Mouse (Mus musculus) layer of hippocampus, adult 18-20 months (tissue): Measurements from ENCODE around the gene Eif4h. TPM values are rescaled to one million over a fixed set of nuclear protein-coding genes. Genes with fewer than 3 reads are reported as not detected.

Experiments
- DNase-seq, 2 experiments: peaks; one replicate each; pipeline ENCODE4 v3.0.0; 2022; ENCODE audit warnings: low spot score in 2 of 2
- total RNA-seq, 2 experiments: library from RNA; stranded (reverse); gene quantifications; 2 replicates each; pipeline ENCODE4 v1.2.3; 2021

Gene Eif4h
- total RNA-seq, 2 experiments from 2014 or later, result 295 to 322 TPM

- no peak for DNase-seq
Observed at GRCm38 (mm10) chr5:134611810-134612521, 27.3 kb downstream of the Eif4h start.

DNA sequence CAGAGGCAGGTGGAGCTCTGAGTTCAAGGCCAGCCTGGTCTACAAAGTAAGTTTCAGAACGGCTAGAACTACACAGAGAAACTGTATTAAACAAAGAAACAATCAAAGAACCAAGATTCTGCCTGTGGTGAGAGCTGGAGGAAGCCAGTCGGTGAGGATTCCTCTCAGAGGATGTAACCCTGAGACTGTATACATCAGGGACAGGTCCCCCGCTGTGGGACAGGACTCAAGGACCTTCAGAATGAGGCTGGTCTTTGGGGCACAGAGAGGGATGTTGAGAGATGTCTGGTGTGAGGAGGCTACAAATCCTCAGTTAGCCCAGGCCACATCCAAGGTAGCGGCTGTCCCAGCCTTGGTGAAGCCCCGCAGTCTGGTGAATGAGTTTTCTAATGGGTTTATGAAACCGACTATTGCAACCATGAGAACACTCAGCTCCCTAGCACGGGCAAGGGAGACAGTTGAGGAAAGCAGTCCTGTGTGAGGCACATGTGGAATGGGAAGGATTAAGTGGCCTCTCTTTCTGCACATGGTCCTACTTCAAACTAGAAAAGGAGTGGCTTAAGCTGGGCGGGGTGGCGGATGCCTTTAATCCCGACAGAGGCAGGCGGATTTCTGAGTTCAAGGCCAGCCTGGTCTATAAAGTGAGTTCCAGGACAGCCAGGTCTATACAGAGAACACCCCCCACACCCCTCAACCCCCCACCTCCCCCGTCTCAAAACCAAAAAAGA lies 29.2 kb downstream of the Eif4h start:
- DNase-seq, result no peak

DNA sequence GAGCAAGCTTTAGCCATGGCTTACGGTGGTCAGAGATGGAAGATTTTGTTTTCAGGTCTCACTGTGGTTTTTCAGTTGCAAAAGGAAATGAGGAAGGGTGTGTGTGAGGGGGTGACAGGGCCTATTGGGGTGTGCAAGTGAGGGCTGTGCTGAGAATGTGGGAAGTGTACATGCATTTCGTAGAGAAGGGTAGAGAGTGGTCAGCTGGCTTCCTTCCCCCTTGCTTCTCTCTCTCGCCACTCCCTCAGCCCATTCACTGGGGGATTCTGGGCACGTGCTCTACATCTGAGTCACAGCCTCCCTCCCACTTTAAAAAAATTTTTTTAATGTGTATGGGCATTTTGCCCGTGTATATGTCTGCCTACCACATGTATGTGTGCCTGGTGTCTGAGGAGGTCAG lies 32.2 kb downstream of the Eif4h start:
- no peak for DNase-seq

DNA sequence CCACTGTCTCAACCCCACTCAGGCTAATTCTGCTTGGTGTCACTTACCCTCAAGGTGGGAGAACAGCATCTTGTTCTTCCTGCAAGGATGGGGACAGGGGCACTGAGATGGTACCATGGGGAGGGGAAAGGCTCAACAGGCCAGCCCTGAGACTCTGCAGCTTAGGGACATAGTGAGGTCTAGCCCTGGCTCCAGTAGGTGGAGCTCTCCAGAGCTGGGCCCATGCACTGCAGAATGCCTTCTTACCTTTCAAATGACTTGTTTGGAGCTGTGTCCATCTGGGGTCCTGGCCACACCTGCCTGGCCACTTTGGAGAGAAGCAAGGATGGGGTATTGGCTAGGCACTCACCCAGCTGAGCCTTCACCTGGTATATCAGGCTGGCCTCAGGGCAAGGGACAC lies 33.0 kb downstream of the Eif4h start:
- no peak for DNase-seq

DNA sequence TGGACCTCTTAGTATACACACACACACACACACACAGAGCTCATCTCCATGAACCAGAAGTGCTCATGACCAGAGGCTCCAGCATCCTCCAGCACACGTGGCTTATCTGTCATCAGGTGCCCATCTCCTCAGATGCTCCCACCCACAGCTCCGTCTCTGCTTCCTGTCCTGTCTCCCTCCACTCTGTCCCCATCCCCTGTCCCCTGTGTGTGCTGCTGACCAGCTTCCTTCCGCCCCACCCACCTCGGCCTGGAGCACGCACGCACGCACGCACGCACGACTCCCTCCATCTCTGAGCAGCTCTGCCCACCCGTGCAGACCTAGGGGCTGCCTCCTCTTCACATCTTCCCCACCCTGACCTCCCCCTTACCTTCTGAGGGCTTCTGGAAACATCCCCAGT lies 34.9 kb downstream of the Eif4h start:
- no peak for DNase-seq

DNA sequence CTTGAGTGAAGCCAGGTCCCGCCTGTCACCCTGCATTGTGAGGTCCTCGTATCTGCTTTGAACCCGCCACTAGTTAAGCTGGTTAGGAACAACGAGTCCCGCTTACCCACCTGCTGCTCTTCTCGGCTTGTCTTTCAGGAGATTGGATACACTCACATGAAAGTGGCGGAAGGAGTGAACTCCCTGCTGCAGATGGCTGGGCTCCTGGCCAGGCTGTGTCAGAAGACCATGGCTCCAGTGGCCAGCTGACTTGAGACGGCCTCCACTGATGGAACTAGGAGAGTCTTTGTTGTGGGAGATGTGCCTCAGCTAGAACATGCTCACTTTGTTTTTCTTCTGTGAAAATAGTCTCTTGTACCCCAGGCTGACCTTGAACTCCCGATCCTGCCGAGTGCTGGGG lies 41.6 kb downstream of the Eif4h start:
- no peak for DNase-seq

DNA sequence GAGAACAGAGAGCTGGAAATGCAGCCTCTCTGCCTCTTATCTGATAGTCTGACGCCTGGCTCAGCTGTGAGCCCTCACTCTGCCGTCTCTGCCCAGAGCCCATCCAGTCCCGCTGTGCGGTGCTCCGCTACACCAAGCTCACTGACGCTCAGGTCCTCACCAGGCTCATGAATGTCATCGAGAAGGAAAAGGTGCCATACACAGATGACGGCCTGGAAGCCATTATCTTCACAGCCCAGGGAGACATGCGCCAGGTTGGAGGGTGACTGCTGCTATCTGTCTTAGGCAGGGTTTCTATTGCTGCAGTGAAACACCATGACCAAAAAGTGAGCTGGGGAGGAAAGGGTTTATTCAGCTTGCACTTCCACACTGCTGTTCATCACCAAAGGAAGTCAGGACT lies 46.2 kb downstream of the Eif4h start:
- DNase-seq, result no peak

DNA sequence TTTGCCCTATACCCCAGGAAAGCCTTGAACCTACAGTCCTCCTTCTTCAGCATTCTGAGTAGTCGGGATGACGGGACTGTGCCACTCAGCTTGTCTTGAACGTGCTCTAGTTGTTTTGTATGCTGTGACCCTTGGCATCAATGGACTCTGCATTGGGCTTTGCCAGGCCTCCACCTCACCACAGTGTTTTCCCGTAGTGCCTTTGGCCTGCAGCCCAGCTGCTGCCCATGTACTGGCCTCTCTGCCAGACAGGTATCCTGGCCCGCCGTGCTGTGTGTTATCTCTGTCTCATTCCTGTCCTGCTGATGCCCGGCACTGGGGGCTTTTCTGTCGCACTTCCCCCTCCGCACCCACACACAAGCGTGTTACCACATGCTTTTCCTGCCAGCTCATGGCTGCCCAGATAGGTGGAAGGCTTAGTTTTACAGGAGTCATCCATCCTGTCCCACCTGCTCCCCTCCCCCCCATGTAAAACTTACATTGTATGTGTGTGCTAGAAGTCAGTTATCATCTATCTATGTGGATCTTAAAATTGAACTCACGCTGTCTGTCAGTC lies 47.2 kb downstream of the Eif4h start:
- no peak for DNase-seq

GRCm38 (mm10) chr5:134589900-134590299 lies 49.4 kb downstream of the Eif4h start:
- DNase-seq, result no peak

GRCm38 (mm10) chr5:134584798-134585197 lies 54.5 kb downstream of the Eif4h start:
- no peak for DNase-seq

DNA sequence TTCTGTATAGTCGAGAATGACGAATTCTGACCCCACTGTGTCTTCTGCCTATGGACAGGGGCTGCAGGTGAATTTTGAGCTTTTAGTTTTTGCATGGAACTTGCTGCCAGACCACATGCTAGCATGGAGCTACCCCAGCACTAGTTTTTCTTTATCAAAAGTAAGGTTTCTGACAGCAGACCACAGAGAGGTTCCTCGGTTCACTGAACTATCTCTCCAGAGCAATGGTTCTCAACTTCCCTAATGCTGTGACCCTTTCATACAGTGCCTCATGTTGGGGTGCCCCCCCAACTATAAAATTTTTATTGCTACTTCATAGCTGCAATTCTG lies 55.4 kb downstream of the Eif4h start:
- DNase-seq, result no peak

- no peak for DNase-seq
Observed at GRCm38 (mm10) chr5:134583006-134583883, 56.0 kb downstream of the Eif4h start.

DNA sequence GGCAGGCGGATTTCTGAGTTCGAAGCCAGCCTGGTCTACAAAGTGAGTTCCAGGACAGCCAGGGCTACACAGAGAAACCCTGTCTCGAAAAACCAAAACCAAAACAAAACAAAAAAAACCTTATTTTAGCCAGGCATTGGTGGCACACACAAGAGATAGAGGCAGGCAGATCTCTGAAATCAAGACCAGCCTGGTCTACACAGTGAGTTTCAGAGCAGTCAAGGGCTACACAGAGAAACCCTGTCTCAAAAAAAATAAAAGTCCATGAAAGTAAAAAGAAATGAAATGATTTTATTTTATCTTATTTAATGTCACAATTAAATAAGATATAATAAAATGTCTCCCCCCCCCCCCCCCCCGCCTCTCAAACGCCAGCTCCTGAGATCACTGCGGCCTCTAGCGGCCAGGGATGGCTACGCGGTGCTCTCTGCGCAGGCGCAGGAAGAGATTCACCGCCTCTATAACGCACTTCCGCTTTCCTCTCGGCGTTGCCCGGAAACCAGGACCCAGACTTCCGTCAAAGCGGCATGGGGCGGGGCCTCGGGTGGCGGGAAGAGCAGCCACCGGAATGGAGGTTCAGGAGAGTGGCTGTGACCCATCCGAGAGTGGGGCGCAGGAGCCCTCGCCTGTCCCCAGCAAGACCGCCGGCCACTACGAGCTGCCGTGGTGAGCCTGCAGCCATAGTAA lies 56.9 kb downstream of the Eif4h start:
- DNase-seq, result peak; percentile 94 to 98

DNA sequence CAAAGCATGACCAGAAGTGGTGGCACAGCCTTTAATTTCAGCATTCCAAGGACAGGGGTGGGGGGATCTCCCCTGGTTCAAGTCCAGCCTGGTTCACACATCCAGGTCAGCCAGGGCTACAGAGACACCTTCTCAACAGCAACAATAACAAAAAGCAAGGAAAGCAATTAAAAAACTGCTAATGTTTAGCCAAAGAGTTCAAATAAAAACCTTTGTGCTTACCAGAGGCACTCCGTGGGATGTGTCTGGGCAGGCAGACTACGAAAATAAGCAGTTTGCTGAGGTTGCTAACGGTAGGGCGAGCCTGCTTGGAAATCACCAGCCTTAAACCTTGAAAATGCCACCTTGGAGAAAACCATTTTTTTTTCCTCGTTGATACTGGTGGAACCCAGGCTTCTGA lies 58.1 kb downstream of the Eif4h start, which contains the start of gene Rfc2:
Rfc2 (plus strand) TSS at position 221 of the 400 bp plus-strand sequence.
- no peak for DNase-seq

- DNase-seq, result no peak
Observed at GRCm38 (mm10) chr5:134579135-134579534, 60.2 kb downstream of the Eif4h start.

GRCm38 (mm10) chr5:134577534-134577933 lies 61.8 kb downstream of the Eif4h start:
- DNase-seq, result no peak

- no peak for DNase-seq
Observed at GRCm38 (mm10) chr5:134576517-134577220, 62.6 kb downstream of the Eif4h start.

DNA sequence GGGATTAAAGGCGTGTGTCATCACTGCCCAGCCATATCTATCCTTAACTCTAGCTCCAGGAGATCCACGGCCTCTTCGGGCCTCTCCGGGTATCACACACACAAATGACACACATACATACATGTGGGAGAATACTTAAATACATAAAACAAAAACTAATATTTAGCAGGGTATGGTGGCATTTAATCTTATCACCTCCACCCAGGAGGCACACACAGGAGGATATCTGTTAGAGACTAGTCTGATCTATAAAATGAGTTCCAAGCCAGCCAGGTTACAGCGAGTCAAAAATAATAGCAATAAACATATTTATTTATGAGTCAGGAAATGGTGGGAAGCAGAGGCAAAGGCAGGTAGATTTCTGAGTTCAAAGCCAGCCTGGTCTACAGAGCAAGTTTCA lies 63.5 kb downstream of the Eif4h start:
- DNase-seq, result no peak

GRCm38 (mm10) chr5:134572508-134573214 lies 66.6 kb downstream of the Eif4h start:
- DNase-seq, result no peak
